Mouse (Mus musculus) erythroblast, embryonic 14.5 days (primary cell): ENCODE data around the gene Col18a1. TPM values are rescaled to one million over a fixed set of nuclear protein-coding genes. Genes with fewer than 3 reads are reported as not detected.

Source experiments
- H3K27me3 ChIP-seq: 2 replicates; pipeline ENCODE4 v1.6.1; 2012; ENCODE audit warnings: inconsistent platforms; ENCODE audit not compliant: control insufficient read depth
- H3K36me3 ChIP-seq: 2 replicates; pipeline ENCODE4 v1.6.1; 2012; ENCODE audit warnings: mild to moderate bottlenecking, inconsistent platforms; ENCODE audit not compliant: control insufficient read depth
- H3K4me1 ChIP-seq: 2 replicates; pipeline ENCODE4 v1.6.1; 2012; ENCODE audit warnings: inconsistent platforms; ENCODE audit not compliant: control insufficient read depth
- H3K4me3 ChIP-seq: replicated peaks from 2 replicates; pipeline ENCODE3; 2012; ENCODE audit warnings: moderate library complexity, mild to moderate bottlenecking, inconsistent platforms
- H3K9me3 ChIP-seq: 2 replicates; pipeline ENCODE4 v1.6.1; 2012; ENCODE audit warnings: low read length, inconsistent platforms, mixed read lengths; ENCODE audit not compliant: control insufficient read depth
- GATA1 ChIP-seq: IDR thresholded peaks from 2 replicates; pipeline ENCODE4 v1.6.1; 2012; ENCODE audit warnings: low read length, inconsistent platforms, mixed read lengths
- TAL1 ChIP-seq: IDR thresholded peaks from 3 replicates; pipeline ENCODE4 v1.6.1; 2012; ENCODE audit warnings: low read length, inconsistent platforms, mixed read lengths
- polyA plus RNA-seq: library from polyadenylated mRNA; stranded (reverse); fragments of >175 nt; gene quantifications from 2 replicates; pipeline ENCODE4 v1.2.3, GENCODE M21; 2012

Gene Col18a1
- polyA plus RNA-seq, 1 experiment: 0.66 TPM

GRCm38 (mm10) chr10:77038579-77039174 is 127.7 kb downstream of the Col18a1 start:
- peaks cover 29% of the 10 kb centered on the region for H3K4me1 ChIP-seq
- no peak for TF ChIP-seq GATA1
- no peak for TF ChIP-seq TAL1

GRCm38 (mm10) chr10:77035487-77035886 is 130.9 kb downstream of the Col18a1 start:
- Histone ChIP-seq H3K27me3 (no peaks in the 10 kb centered on the region), H3K9me3 (no peaks in the 10 kb centered on the region), H3K4me3 (no peak overlapping the region), H3K36me3 (peaks cover 38% of the 10 kb centered on the region), H3K4me1 (peaks cover 56% of the 10 kb centered on the region)
- TF ChIP-seq GATA1: no peak
- TF ChIP-seq TAL1: no peak

More at GRCm38 (mm10) chr10:77038579-77039174, 127.7 kb downstream of the Col18a1 start:
- no peaks in the 10 kb centered on the region for H3K9me3 ChIP-seq
- H3K4me3 ChIP-seq: no peak overlapping the region
- H3K27me3 ChIP-seq: no peaks in the 10 kb centered on the region
- H3K36me3 ChIP-seq: peaks cover 68% of the 10 kb centered on the region

DNA sequence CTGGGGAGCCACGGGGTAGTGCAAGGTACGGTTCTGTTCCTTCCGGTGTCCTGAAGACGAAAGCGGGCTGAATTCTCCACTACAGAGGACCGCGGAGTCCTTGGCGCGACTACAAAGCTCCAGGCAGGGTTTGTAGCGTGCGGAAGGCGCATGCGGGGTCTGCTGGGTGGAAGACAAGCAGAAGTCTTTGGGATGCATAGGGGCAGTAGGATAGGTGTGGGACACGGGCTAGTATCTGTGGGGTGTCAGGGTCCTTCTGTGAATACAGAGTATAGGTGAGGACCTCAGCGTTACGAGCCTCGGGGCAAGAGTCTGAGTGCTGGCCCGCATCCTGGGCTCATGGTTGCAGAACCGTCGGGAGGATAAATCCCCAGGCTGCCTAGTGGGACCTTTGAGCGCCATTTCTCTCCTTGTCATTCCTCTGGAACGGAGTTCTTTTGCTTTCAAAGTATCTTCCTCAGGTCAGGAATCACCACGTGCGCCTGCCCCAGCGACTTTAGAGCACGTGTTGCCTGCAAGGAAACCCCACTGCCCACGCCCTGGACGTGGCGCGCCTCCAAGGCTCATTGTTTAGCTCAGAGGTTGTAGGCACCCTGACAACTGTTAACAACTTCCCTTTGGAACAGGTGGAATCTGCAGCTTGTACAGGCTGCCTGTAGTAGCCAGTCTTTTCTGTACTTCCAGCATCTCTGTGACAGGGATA is 132.9 kb downstream of the Col18a1 start:
- peak overlapping the region; percentile 71 for H3K4me3 ChIP-seq
- H3K27me3 ChIP-seq: no peaks in the 10 kb centered on the region
- peaks cover 56% of the 10 kb centered on the region for H3K4me1 ChIP-seq
- no peaks in the 10 kb centered on the region for H3K9me3 ChIP-seq
- peaks cover 20% of the 10 kb centered on the region for H3K36me3 ChIP-seq
- TF ChIP-seq TAL1 (no peak), GATA1 (no peak)

GRCm38 (mm10) chr10:77032591-77033322 is 133.6 kb downstream of the Col18a1 start:
- peaks cover 56% of the 10 kb centered on the region for H3K4me1 ChIP-seq
- TF ChIP-seq GATA1 (no peak), TAL1 (no peak)

GRCm38 (mm10) chr10:77031768-77032375 is 134.5 kb downstream of the Col18a1 start, which contains the start of gene Slc19a1:
TSS of gene Slc19a1 (plus strand) at chr10:77032241.
- Histone ChIP-seq H3K4me3 (peak within 1 kb of the TSS; percentile 71), H3K36me3 (peaks cover 7% of the 10 kb centered on the region), H3K27me3 (no peaks in the 10 kb centered on the region), H3K9me3 (no peaks in the 10 kb centered on the region), H3K4me1 (peaks cover 54% of the 10 kb centered on the region)
- no peak for TF ChIP-seq TAL1
- no peak for TF ChIP-seq GATA1

More at GRCm38 (mm10) chr10:77032591-77033322, 133.6 kb downstream of the Col18a1 start:
- peak overlapping the region; percentile 71 for H3K4me3 ChIP-seq
- H3K36me3 ChIP-seq: peaks cover 14% of the 10 kb centered on the region
- H3K27me3 ChIP-seq: no peaks in the 10 kb centered on the region
- no peaks in the 10 kb centered on the region for H3K9me3 ChIP-seq

DNA sequence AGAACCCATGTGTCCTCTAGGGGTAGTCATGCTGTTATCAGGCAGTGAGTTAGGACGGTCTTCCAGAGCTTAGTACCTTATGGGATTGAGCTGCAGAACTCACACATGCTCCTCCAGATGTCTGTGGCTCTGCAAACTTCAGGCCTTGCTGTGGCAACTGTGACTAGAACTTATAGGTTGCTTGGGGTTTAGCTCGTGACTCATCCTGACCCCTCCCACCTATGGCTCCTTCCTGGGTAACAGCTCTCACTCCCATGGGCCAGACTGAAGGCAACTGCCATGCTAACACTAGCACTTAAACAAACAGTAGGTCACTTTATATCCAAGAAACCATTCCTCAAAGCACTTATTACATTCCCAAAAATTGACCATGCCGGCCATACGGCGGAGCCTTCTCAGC is 135.7 kb downstream of the Col18a1 start:
- H3K4me3 ChIP-seq: no peak overlapping the region
- H3K27me3 ChIP-seq: no peaks in the 10 kb centered on the region
- peaks cover 45% of the 10 kb centered on the region for H3K4me1 ChIP-seq
- H3K9me3 ChIP-seq: no peaks in the 10 kb centered on the region
- H3K36me3 ChIP-seq: no peaks in the 10 kb centered on the region
- TF ChIP-seq GATA1 (no peak), TAL1 (no peak)

GRCm38 (mm10) chr10:77029761-77030160 is 136.6 kb downstream of the Col18a1 start:
- H3K36me3 ChIP-seq: no peaks in the 10 kb centered on the region
- no peaks in the 10 kb centered on the region for H3K27me3 ChIP-seq
- TF ChIP-seq GATA1 (no peak), TAL1 (no peak)
- H3K4me3 ChIP-seq: no peak overlapping the region
- peaks cover 37% of the 10 kb centered on the region for H3K4me1 ChIP-seq
- H3K9me3 ChIP-seq: no peaks in the 10 kb centered on the region

DNA sequence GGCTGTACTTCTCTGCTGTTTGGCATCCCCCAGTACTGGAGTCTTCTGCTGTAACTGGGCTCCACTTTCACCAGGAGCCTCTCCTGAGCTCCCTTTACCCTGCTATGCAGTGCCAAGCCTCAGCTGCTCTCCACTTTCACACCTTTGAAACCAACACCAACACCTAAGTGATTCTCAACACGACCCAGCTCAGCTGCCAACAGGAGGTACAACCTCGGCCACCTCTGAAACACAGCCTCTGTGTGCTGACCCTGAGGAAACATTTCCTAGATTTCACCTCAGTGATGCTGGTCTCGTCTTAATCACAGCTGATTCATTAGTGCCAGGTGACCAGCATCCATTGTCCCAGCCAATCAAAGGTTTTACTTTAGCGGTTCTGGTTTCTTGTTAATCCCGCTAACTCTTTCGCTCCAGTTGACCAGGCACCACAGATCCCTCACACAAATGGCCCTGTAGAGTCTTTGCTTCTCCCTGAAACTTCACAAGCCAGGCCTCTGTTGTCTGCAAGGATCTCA is 137.5 kb downstream of the Col18a1 start:
- H3K27me3 ChIP-seq: no peaks in the 10 kb centered on the region
- H3K36me3 ChIP-seq: no peaks in the 10 kb centered on the region
- no peak for TF ChIP-seq GATA1
- H3K9me3 ChIP-seq: no peaks in the 10 kb centered on the region
- peaks cover 33% of the 10 kb centered on the region for H3K4me1 ChIP-seq
- no peak overlapping the region for H3K4me3 ChIP-seq
